Mouse (Mus musculus) kidney, embryonic 16.5 days (tissue): ENCODE results near the gene Sv2a. TPM values are rescaled to one million over a fixed set of nuclear protein-coding genes. Genes with fewer than 3 reads are reported as not detected.
"Not testable (repeated sequence)": the region's sequence is repeated elsewhere in the genome, so short reads cannot be mapped to it uniquely, and the experiment has no call there.

Experiments
- ATAC-seq: fragments of 200-750 bp; cut with Nextera tagmentation; 2 replicates; pipeline ENCODE4 v1.8.0; 2017; ENCODE audit warnings: moderate TSS enrichment; ENCODE audit not compliant: low FRiP score, low TSS enrichment
- H3K27ac ChIP-seq: fragments of 300-500 bp; sonication (generic); 2 replicates; pipeline ENCODE4 v1.5.1; 2014; ENCODE audit warnings: low read length
- H3K27me3 ChIP-seq: fragments of 300-500 bp; sonication (generic); 2 replicates; pipeline ENCODE4 v1.6.1; 2014; ENCODE audit warnings: low read length, control low read depth, mixed read lengths; ENCODE audit not compliant: insufficient read depth
- H3K36me3 ChIP-seq: fragments of 300-500 bp; sonication (generic); 2 replicates; pipeline ENCODE4 v1.6.1; 2014; ENCODE audit warnings: low read length, control low read depth, mixed read lengths; ENCODE audit not compliant: insufficient read depth
- H3K4me1 ChIP-seq: fragments of 300-500 bp; sonication (generic); 2 replicates; pipeline ENCODE4 v1.6.1; 2014; ENCODE audit warnings: low read length, control low read depth, mixed read lengths; ENCODE audit not compliant: insufficient read depth
- H3K4me2 ChIP-seq: fragments of 300-500 bp; sonication (generic); replicated peaks from 2 replicates; pipeline ENCODE4 v1.6.1; 2014; ENCODE audit warnings: low read depth, low read length
- H3K4me3 ChIP-seq: fragments of 300-500 bp; sonication (generic); 2 replicates; pipeline ENCODE4 v1.5.1; 2014; ENCODE audit warnings: mild to moderate bottlenecking, low read length
- H3K9ac ChIP-seq: fragments of 300-500 bp; sonication (generic); replicated peaks from 2 replicates; pipeline ENCODE4 v1.6.1; 2014; ENCODE audit warnings: low read length
- H3K9me3 ChIP-seq: fragments of 300-500 bp; sonication (generic); 2 replicates; pipeline ENCODE4 v1.6.1; 2016; ENCODE audit warnings: low read length, control low read depth
- WGBS: fragments of 180-500 bp; shearing (Covaris S2); extraction: QIAGEN DNeasy Blood & Tissue Kit; methylation state at CpG from one replicate; pipeline ENCODE4 v1.1.7; 2014; 5-methylcytosine and 5-hydroxymethylcytosine counted together
- polyA plus RNA-seq: library from polyadenylated mRNA; unstranded; fragments of >200 nt; fragmentation: Nextera tagmentation; extraction: Ambion mirVana; gene quantifications from 2 replicates; pipeline ENCODE4 v1.2.1, GENCODE M21; 2015

Sv2a gene
- polyA plus RNA-seq, 1 experiment from 2014 or later = 5.1 TPM

DNA sequence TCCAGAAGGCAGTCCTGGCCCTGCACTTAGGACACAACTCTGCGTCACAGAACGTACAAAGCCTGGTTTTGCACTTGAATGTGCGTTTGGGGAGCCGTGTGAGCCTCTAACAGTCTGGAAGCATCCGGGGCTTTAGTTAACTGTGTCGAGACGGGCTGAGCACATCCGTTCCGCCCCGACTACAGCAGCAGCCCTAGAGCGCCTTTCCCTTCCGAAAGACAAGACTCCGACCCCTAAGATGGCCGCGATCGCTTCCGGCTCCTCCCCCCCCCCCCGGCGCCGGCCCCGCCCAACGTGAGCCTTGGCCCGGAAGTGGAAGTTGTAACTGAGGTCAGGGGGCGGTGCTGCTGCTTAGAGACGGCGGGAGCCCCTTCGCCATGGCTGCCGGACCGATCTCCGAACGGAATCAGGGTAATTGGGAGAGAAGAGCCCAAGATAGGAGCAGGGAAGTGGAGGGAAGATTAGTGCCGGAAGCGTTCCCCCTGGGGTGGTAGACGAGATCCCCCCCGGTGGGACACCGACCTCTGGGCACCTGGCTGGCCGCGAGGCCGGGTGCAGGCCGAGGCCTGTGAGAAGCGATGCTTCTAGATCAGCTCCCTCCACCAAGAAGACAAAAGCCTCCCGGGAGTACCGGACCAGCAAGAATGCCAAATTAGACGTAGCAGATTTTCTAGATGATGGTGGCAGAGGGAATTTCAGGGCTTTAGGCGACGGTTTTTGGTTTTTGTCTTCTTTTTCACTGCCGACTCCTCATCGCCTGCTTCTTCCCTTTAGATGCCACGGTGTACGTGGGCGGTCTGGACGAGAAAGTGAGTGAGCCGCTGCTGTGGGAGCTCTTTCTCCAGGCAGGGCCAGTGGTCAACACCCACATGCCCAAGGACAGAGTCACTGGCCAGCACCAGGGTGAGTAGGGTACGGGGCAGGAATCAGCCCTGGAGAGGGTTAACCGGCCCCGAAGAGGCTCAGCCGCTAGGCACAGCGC, 8.5 kb upstream of the Sv2a start, which contains the start of gene Sf3b4:
TSS of gene Sf3b4 (plus strand) at position 136 of the 982 bp plus-strand sequence.
- Histone ChIP-seq H3K9ac (peak within 1 kb of the TSS; percentile 93), H3K4me1 (peaks cover 27% of the 10 kb centered on the region), H3K27me3 (no peaks in the 10 kb centered on the region), H3K9me3 (no peaks in the 10 kb centered on the region), H3K36me3 (peaks cover 37% of the 10 kb centered on the region), H3K4me2 (peak within 1 kb of the TSS; percentile 93), H3K4me3 (peak within 1 kb of the TSS; percentile 89), H3K27ac (peak within 1 kb of the TSS; percentile 98)
- under 1% methylated on average over 58 of the region's 58 CpGs for WGBS
- ATAC-seq = peak; percentile 93

DNA sequence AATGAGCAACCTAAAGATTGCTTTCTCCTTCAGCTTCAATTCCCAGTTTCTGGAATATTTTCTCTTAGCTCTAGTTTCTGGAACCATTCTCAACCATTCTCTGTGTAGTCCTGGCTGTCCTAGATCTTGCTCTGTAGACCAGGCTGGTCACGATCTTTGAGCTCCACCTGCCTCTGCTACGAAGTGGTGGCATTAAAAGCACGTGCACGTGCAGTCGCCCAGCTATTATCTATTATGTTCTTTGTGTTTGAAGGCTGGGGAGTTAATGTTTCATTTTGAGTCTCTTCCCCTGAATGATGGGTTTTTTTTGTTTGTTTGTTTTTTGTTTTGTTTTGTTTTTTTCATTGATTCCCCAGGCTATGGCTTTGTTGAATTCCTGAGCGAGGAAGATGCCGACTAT, 7.8 kb upstream of the Sv2a start:
- Histone ChIP-seq H3K4me1 (peaks cover 27% of the 10 kb centered on the region), H3K9ac (peak overlapping the region; percentile 93), H3K36me3 (peaks cover 43% of the 10 kb centered on the region), H3K27me3 (no peaks in the 10 kb centered on the region), H3K27ac (0 out of 2 replicates have a peak overlapping the region, but pooled peaks have one; percentile 98), H3K4me2 (peak overlapping the region; percentile 93), H3K4me3 (peak overlapping the region; percentile 89), H3K9me3 (no peaks in the 10 kb centered on the region)
- no peak for ATAC-seq
- WGBS = 36% methylated on average over 7 of the region's 7 CpGs

DNA sequence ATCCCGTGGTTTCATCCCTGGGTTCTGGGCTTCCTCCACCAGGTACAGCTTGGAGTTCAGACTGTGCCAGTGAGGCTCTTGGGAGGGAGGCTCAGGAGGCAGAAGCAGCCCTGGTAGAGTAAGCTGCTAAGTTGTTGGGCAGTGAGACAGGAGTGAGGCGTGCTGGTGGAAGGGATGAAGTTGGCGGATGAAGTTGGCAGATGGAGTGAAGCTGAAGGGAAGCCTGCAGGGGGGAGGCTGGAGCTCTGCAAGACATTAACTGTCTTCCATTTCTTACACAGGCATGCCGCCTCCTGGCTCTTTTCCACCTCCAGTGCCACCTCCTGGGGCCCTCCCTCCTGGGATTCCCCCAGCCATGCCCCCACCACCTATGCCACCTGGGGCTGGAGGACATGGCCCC, 6.9 kb upstream of the Sv2a start:
- 91% methylated on average over 4 of the region's 4 CpGs for WGBS
- Histone ChIP-seq H3K4me1 (peaks cover 27% of the 10 kb centered on the region), H3K36me3 (peaks cover 44% of the 10 kb centered on the region)
- H3K4me3 ChIP-seq, H3K9ac ChIP-seq, H3K9me3 ChIP-seq, ATAC-seq, H3K4me2 ChIP-seq, H3K27ac ChIP-seq, H3K27me3 ChIP-seq: not testable (repeated sequence)

DNA sequence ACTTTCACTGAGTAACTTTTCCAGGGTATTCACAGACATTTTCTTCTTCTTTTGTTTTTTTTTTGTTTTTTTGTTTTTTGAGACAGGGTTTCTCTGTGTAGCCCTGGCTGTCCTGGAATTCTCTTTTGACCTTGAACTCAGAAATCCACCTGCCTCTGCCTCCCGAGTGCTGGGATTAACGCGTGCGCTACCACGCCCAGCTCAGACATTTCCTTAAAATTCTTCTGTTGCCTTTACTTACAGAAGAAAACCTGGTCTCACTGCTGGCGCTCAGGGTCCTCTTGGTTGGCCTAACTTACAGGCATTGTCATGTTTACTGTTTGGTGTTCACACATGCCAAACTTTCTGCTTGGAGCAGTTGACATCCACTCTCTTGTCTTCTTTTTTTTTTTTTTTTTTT, 5.7 kb upstream of the Sv2a start:
- H3K36me3 ChIP-seq = peaks cover 44% of the 10 kb centered on the region
- H3K9me3 ChIP-seq = no peaks in the 10 kb centered on the region
- ATAC-seq = no peak
- 95% methylated on average over 6 of the region's 6 CpGs for WGBS
- no peak overlapping the region for H3K4me2 ChIP-seq
- H3K9ac ChIP-seq = no peak overlapping the region
- H3K27me3 ChIP-seq = no peaks in the 10 kb centered on the region
- H3K4me1 ChIP-seq = peaks cover 26% of the 10 kb centered on the region
- H3K27ac ChIP-seq = no peak overlapping the region
- no peak overlapping the region for H3K4me3 ChIP-seq

DNA sequence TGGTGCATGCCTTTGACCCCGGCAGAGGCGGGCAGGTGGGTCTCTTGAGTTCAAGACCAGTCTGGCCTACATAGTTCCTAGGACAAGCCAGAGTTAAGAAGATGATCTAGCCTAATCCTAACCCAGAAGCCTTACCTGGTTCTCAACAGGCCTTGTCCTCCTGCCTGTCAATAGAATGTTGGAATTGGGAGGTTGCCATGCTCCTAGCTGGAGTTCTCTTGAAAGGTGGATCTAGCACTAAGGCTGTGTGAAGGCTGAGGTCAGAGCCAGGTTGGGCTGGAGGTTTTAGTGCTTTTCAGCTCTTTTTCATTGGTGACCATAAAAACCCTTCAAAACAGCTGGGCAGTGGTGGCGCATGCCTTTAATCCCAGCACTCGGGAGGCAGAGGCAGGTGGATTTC, 2.5 kb upstream of the Sv2a start:
- no peak for ATAC-seq
- no peaks in the 10 kb centered on the region for H3K27me3 ChIP-seq
- H3K36me3 ChIP-seq = peaks cover 44% of the 10 kb centered on the region
- H3K9me3 ChIP-seq = no peaks in the 10 kb centered on the region
- no peak overlapping the region for H3K27ac ChIP-seq
- H3K4me3 ChIP-seq = no peak overlapping the region
- 97% methylated on average over 4 of the region's 4 CpGs for WGBS
- H3K4me2 ChIP-seq = no peak overlapping the region
- H3K9ac ChIP-seq = no peak overlapping the region
- peaks cover 30% of the 10 kb centered on the region for H3K4me1 ChIP-seq

DNA sequence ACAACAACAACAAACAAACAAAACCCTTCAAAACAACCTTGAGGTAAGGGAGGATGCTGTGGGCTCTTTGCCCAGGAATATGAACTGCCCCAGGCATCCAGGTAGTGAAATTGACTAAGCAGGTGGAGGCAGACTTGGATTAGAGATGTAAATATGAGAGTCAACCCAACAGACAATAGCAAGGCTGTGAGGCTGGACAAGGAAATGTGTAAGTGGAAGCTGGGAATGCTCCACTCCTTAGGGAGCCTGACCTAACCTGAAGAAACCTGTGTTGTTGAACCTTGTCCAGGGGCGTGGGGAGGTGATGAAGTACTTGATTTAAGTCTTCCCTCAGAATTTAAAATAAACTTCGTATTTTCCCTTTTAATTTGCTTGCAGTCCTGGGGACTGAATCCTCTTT, 2.0 kb upstream of the Sv2a start:
- no peak overlapping the region for H3K9ac ChIP-seq
- H3K36me3 ChIP-seq = peaks cover 44% of the 10 kb centered on the region
- H3K27ac ChIP-seq = no peak overlapping the region
- ATAC-seq = no peak
- 85% methylated on average over 2 of the region's 2 CpGs for WGBS
- H3K27me3 ChIP-seq = no peaks in the 10 kb centered on the region
- H3K4me3 ChIP-seq = no peak overlapping the region
- no peak overlapping the region for H3K4me2 ChIP-seq
- H3K9me3 ChIP-seq = no peaks in the 10 kb centered on the region
- peaks cover 27% of the 10 kb centered on the region for H3K4me1 ChIP-seq

DNA sequence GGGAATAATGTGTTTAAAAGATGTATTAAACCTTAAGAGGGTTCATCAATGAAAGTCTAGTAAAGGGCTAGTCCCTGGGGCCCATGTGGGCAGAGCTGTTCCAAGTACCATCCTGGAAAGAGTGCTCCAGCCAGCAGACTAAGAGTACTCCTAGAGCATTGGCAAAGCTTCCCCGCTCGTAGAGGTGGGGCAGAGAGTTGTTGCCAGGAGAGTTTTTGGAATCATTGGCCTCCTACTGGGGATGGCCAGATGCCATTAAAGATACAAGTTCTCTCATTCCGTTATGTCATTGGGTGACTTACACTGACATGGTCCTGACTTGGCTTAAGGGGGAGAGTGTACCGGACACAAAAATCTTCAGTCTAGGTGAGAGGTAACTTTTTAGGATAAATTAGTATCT, 1.4 kb upstream of the Sv2a start:
- H3K27ac ChIP-seq = no peak overlapping the region
- WGBS = 68% methylated on average over 4 of the region's 4 CpGs
- H3K36me3 ChIP-seq = peaks cover 37% of the 10 kb centered on the region
- H3K9me3 ChIP-seq = no peaks in the 10 kb centered on the region
- no peak overlapping the region for H3K4me3 ChIP-seq
- H3K9ac ChIP-seq = no peak overlapping the region
- H3K4me2 ChIP-seq = no peak overlapping the region
- H3K27me3 ChIP-seq = no peaks in the 10 kb centered on the region
- peaks cover 21% of the 10 kb centered on the region for H3K4me1 ChIP-seq
- no peak for ATAC-seq

DNA sequence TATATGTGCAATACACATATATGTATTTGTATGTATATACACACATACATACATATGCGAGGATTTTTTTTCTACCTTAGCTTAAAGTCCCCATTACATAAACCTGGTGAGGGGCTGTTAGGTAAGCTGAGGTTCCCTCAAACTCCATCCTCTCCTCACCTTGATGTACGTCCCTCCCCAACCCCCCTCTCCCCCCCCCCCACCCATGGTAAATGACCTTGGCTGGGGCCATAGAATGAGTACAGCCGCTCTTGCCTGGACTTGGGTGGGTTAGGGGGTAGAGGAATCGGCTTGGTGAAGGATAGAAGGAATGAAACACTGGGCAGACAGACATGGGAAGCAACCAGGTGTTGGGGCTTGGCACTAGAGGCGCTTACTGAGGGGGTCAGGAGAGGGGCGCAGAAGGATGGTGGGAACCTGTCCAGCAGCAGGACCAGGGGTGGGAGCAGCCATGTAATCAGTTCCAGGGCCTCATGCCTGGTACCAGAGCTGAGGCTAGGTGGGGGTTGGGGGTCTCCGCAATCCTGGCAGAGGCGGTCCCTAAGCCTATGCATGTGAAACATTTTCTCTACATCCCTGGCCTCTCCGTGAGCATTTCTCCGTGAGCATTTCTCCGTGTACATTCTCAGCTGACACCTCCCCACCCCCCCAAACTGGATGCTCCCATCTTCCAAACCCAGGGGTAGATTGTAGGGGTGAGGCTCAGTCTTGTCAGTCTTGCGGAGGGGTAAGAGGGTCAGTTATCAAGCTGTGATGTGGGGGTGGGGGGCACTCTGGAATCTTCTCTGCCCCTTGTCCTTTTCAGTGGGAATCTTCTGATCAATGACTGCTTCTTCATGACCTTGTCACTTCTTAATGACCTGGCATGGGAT, 795 bp downstream of the Sv2a start:
- 38% methylated on average over 12 of the region's 12 CpGs for WGBS
- H3K27me3 ChIP-seq = no peaks in the 10 kb centered on the region
- peak overlapping the region; percentile 73 for H3K4me2 ChIP-seq
- no peaks in the 10 kb centered on the region for H3K9me3 ChIP-seq
- peak overlapping the region; percentile 53 for H3K4me3 ChIP-seq
- H3K36me3 ChIP-seq = peaks cover 17% of the 10 kb centered on the region
- ATAC-seq = peak; percentile 34; the same call in 1 of the 2 replicates
- H3K27ac ChIP-seq = no peak overlapping the region
- H3K4me1 ChIP-seq = peaks cover 20% of the 10 kb centered on the region
- 0 out of 2 replicates have a peak overlapping the region, but pooled peaks have one; percentile 44 for H3K9ac ChIP-seq

DNA sequence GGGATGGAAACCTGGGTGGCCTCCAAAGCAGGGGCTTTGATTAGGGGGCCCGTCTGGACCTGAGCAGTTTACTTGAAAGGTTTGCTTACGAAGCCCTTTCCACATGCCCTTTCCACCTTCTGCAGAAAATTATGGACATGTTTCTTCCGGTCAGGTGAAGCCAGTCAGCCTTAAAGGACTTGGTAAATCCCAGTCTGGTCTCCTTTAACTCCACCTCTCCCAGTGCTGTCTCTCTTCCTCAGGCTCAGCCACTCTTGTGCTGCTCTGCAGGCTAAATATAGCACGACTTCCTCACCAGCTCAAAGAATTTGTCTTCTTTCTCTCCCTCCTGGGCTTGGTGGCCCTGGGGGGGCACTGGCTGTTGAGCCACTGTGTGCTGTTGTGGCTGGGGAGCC, 1.4 kb downstream of the Sv2a start:
- Histone ChIP-seq H3K4me1 (peaks cover 20% of the 10 kb centered on the region), H3K9me3 (no peaks in the 10 kb centered on the region), H3K4me3 (no peak overlapping the region), H3K36me3 (peaks cover 15% of the 10 kb centered on the region), H3K9ac (0 out of 2 replicates have a peak overlapping the region, but pooled peaks have one; percentile 44), H3K4me2 (peak overlapping the region; percentile 73), H3K27me3 (no peaks in the 10 kb centered on the region), H3K27ac (peak overlapping the region; percentile 63; the same call in 1 of the 2 replicates)
- ATAC-seq = peak; percentile 32; the same call in 1 of the 2 replicates
- 15% methylated on average over 4 of the region's 4 CpGs for WGBS
